Mouse (Mus musculus) heart, adult 2 months (tissue): ENCODE measurements around the gene 9330182L06Rik. TPM values are rescaled to one million over a fixed set of nuclear protein-coding genes. Genes with fewer than 3 reads are reported as not detected.

Source experiments
- DNase-seq, 2 experiments: peaks; one replicate each; pipeline ENCODE4 v3.0.0; 2021
- H3K27ac ChIP-seq: fragments of 200-600 bp; 2 replicates; pipeline ENCODE4 v1.8.1; 2022
- H3K27me3 ChIP-seq: fragments of 200-500 bp; 2 replicates; pipeline ENCODE4 v1.6.1; 2012; ENCODE audit warnings: mild to moderate bottlenecking, low read length, inconsistent platforms, mixed read lengths; ENCODE audit not compliant: control insufficient read depth, insufficient read depth
- H3K36me3 ChIP-seq: fragments of 200-500 bp; 2 replicates; pipeline ENCODE4 v1.6.1; 2012; ENCODE audit warnings: low read length, inconsistent platforms; ENCODE audit not compliant: control insufficient read depth, insufficient read depth
- H3K4me1 ChIP-seq: fragments of 200-500 bp; 2 replicates; pipeline ENCODE4 v1.6.1; 2011; ENCODE audit warnings: low read length; ENCODE audit not compliant: control insufficient read depth, insufficient read depth
- H3K4me3 ChIP-seq: fragments of 200-600 bp; 2 replicates; pipeline ENCODE4 v1.8.1; 2022
- H3K79me2 ChIP-seq: fragments of 200-500 bp; replicated peaks from 2 replicates; pipeline ENCODE4 v1.6.1; 2012; ENCODE audit warnings: mild to moderate bottlenecking, inconsistent platforms, low read length, moderate library complexity, mixed read lengths; ENCODE audit not compliant: control insufficient read depth, insufficient read depth
- H3K9ac ChIP-seq: fragments of 200-500 bp; 2 replicates; pipeline ENCODE4 v1.6.1; 2012; ENCODE audit warnings: low read depth, mild to moderate bottlenecking, control low read depth, inconsistent platforms, low read length, mixed read lengths
- CTCF ChIP-seq: fragments of 200-600 bp; IDR thresholded peaks from 2 replicates; pipeline ENCODE4 v1.8.1; 2022; ENCODE audit warnings: antibody characterized with exemption, mild to moderate bottlenecking, moderate library complexity
- EP300 ChIP-seq: fragments of 200-500 bp; IDR thresholded peaks from 2 replicates; pipeline ENCODE4 v1.6.1; 2011; ENCODE audit warnings: low read depth, low read length, control low read depth; ENCODE audit not compliant: insufficient read depth
- POLR2A ChIP-seq: fragments of 200-500 bp; IDR thresholded peaks from 2 replicates; pipeline ENCODE4 v1.6.1; 2011; ENCODE audit warnings: mild to moderate bottlenecking, low read depth, low read length, control low read depth; ENCODE audit not compliant: insufficient read depth
- WGBS: fragments of 180-500 bp; shearing (Covaris S2); methylation state at CpG from one replicate; pipeline ENCODE4 v1.1.7; 2018; 5-methylcytosine and 5-hydroxymethylcytosine counted together
- intact Hi-C: fragments of 180-260 bp; cut with DNase I; formaldehyde crosslinking; loops from one replicate; pipeline ENCODE4 v1.15.1; 2025
- microRNA-seq, 2 experiments: library from miRNA; unstranded; fragments of <30 nt; microRNA quantifications; one replicate each; pipeline ENCODE4 v1.2.0; 2021
- polyA plus RNA-seq: library from polyadenylated mRNA; depleted of rRNA; stranded (reverse); fragments of >200 nt; gene quantifications from 2 replicates; pipeline ENCODE4 v1.2.3, GENCODE M21; 2012; rRNA removed
- total RNA-seq, 2 experiments: library from RNA; stranded (reverse); gene quantifications; 2 replicates each; pipeline ENCODE4 v1.2.3; 2021

The 9330182L06Rik gene
- total and polyA plus RNA-seq, 3 experiments: 0.04 to 0.23 (median 0.10) TPM

GRCm38 (mm10) chr5:9525507-9525906, 259.6 kb downstream of the 9330182L06Rik start:
- no peak for DNase-seq
- Histone ChIP-seq H3K36me3 (no peaks in the 10 kb centered on the region), H3K4me1 (no peaks in the 10 kb centered on the region), H3K27ac (no peak overlapping the region), H3K27me3 (no peaks in the 10 kb centered on the region), H3K79me2 (no peaks in the 10 kb centered on the region), H3K4me3 (no peak overlapping the region), H3K9ac (no peak overlapping the region)
- intact Hi-C loops: no loop called here
- WGBS: 71% methylated on average over 4 of the region's 4 CpGs
- no peak for TF ChIP-seq EP300
- TF ChIP-seq POLR2A: no peak
- TF ChIP-seq CTCF: no peak

Small RNAs within 50 kb of the gene (microRNA-seq; reads per million reads assigned to microRNA genes)
- gene Mir879: 0 reads per million in 2 experiments

Other genes starting within 250 kb of the 9330182L06Rik start
- gene Tmem243, start 165.4 kb upstream of the 9330182L06Rik start, total RNA-seq: 1 to 10 TPM; 8.1 to 9.8 TPM
- gene Tmem243, start 165.4 kb upstream of the 9330182L06Rik start, polyA plus RNA-seq: 14.0 and 18.2 TPM in 2 replicates
- 10 to 100 TPM; 10.5 to 13.6 TPM for gene Dmtf1, start 104.3 kb upstream of the 9330182L06Rik start, total RNA-seq
- gene Dmtf1, start 104.3 kb upstream of the 9330182L06Rik start, polyA plus RNA-seq: 8.6 and 17.5 TPM in 2 replicates